Mouse (Mus musculus) spleen, adult 2 months (tissue): Measurements from ENCODE around the gene Arhgef3. TPM values are rescaled to one million over a fixed set of nuclear protein-coding genes. Genes with fewer than 3 reads are reported as not detected.

Experiments
- DNase-seq, 2 experiments: peaks; one replicate each; pipeline versions ENCODE4 v3.0.0 to v3.0.0-alpha.2; 2012 to 2021; ENCODE audit warnings: low spot score in 2 of 2, low read depth in 1 of 2
- H3K27ac ChIP-seq: fragments of 200-500 bp; 2 replicates; pipeline ENCODE4 v1.5.1; 2012; ENCODE audit warnings: low read length, inconsistent platforms; ENCODE audit not compliant: insufficient read depth
- H3K27me3 ChIP-seq: fragments of 200-500 bp; 2 replicates; pipeline ENCODE4 v1.6.1; 2012; ENCODE audit warnings: mild to moderate bottlenecking, moderate library complexity, low read length, inconsistent platforms; ENCODE audit not compliant: control insufficient read depth, insufficient read depth
- H3K36me3 ChIP-seq: fragments of 200-500 bp; 2 replicates; pipeline ENCODE4 v1.6.1; 2012; ENCODE audit warnings: mild to moderate bottlenecking, low read length, inconsistent platforms; ENCODE audit not compliant: control insufficient read depth, insufficient read depth
- H3K4me1 ChIP-seq: fragments of 200-500 bp; 2 replicates; pipeline ENCODE4 v1.6.1; 2011; ENCODE audit warnings: inconsistent platforms; ENCODE audit not compliant: control insufficient read depth, insufficient read depth, insufficient read length
- H3K4me3 ChIP-seq: fragments of 200-500 bp; 2 replicates; pipeline ENCODE4 v1.5.1; 2011; ENCODE audit warnings: mild to moderate bottlenecking, inconsistent platforms; ENCODE audit not compliant: insufficient read depth, insufficient read length; ENCODE audit errors: extremely low read depth
- CTCF ChIP-seq: fragments of 200-500 bp; IDR thresholded peaks from 2 replicates; pipeline ENCODE4 v1.5.1; 2011; ENCODE audit warnings: mild to moderate bottlenecking, inconsistent platforms; ENCODE audit not compliant: insufficient read depth, insufficient read length, insufficient replicate concordance; ENCODE audit errors: extremely low read depth
- POLR2A ChIP-seq: fragments of 200-500 bp; IDR thresholded peaks from 2 replicates; pipeline ENCODE4 v1.6.1; 2011; ENCODE audit warnings: low read depth, low read length, inconsistent platforms
- WGBS: fragments of 180-500 bp; shearing (Covaris S2); methylation state at CpG from one replicate; pipeline ENCODE4 v1.1.7; 2018; 5-methylcytosine and 5-hydroxymethylcytosine counted together
- polyA plus RNA-seq: library from polyadenylated mRNA; depleted of rRNA; stranded (reverse); fragments of >200 nt; gene quantifications from 2 replicates; pipeline ENCODE4 v1.2.3, GENCODE M21; 2012

The Arhgef3 gene
- polyA plus RNA-seq, 1 experiment, result 21.1 TPM

- WGBS, result 83% methylated on average over 14 of the region's 14 CpGs
- no peaks in the 10 kb centered on the region for H3K4me1 ChIP-seq
- TF ChIP-seq CTCF (no peak), POLR2A (no peak)
- no peak for DNase-seq
- H3K4me3 ChIP-seq, result no peak overlapping the region
- H3K27ac ChIP-seq, result no peak overlapping the region
- H3K36me3 ChIP-seq, result no peaks in the 10 kb centered on the region
- no peaks in the 10 kb centered on the region for H3K27me3 ChIP-seq
Measured at GRCm38 (mm10) chr14:27171175-27171830, 56.6 kb downstream of the Arhgef3 start.

DNA sequence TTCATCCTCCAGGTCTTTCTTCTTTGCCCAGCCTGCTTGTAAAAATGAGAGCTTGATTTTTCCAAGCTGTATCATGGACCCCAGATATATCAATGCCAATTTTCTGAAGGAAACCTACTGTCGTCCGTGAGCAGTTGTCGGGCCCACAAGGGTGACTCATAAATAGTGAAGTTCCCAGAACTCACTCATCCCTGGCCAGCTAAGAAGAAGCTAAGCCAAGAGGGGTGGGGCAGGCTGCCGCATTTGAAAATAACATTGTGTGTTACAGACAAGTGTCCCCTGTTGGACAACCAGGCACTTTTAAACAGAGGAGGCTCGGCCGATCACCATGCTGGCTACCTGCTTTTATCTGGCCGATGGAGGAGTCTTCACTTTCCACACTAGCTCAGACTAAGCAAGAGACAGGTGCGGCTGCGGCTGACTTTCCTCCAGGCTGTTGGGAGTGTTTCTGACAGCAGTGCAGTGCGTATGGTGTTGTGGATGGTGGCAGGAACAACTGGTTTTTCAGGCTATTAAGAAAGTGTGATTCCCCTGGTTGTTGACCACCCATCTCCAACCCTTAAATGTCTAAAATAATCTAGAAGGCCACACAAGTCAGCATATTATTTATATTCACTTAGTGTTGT is 58.6 kb downstream of the Arhgef3 start:
- no peaks in the 10 kb centered on the region for H3K27me3 ChIP-seq
- H3K36me3 ChIP-seq, result no peaks in the 10 kb centered on the region
- no peaks in the 10 kb centered on the region for H3K4me1 ChIP-seq
- no peak overlapping the region for H3K4me3 ChIP-seq
- TF ChIP-seq POLR2A (no peak), CTCF (no peak)
- 90% methylated on average over 10 of the region's 10 CpGs for WGBS
- DNase-seq, result no peak
- H3K27ac ChIP-seq, result no peak overlapping the region

DNA sequence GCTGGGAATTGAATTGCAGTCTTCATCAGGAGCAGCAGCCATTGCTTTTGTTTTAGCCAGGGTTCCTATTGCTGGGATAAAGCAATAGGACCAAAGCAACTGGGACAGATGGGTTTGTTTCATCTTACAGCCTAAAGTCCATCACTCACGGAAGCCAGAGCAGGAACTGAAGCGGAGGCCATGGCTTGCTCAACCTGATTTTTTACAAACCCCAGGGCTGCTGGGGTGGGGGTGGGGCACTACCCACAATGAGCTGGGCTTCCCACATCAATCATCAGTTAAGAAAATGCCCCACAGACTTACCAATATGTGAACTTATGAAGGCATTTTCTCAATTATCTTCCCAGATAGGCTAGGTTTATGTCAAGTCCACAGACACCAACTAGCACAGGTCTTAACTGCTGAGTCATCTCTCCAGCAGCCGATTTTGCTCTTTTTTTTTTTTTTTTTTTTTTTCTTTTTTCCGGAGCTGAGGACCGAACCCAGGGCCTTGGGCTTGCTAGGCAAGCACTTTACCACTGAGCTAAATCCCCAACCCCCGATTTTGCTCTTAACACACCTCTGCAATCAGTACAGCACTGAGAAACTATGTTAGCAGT is 59.6 kb downstream of the Arhgef3 start:
- WGBS, result 43% methylated on average over 6 of the region's 6 CpGs
- DNase-seq, result no peak
- H3K36me3 ChIP-seq, result no peaks in the 10 kb centered on the region
- TF ChIP-seq POLR2A (no peak), CTCF (no peak)
- no peak overlapping the region for H3K27ac ChIP-seq
- no peak overlapping the region for H3K4me3 ChIP-seq
- H3K4me1 ChIP-seq, result no peaks in the 10 kb centered on the region
- H3K27me3 ChIP-seq, result no peaks in the 10 kb centered on the region

DNA sequence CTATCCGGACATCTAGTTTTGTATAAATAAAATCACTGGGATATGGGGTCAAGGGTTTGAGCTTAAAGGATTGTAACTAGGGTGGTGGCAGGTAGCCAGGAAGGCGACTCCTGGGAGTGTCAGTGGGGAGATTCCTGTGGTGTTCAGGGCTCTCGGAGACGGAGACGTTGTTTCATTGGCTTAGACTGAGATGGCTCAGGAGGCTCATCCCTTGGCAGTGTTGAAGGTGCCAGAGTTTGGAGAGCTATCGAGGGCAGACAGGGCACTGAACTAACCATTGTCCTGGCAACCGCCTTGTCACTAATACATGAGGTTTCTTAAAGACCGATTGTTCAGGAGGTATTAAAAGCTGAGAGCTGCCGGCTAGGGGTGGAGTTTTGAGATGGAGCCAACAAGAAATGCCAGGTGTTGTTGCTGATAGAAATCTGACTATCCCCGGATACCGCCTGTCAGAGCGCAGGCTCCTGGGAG is 60.2 kb downstream of the Arhgef3 start:
- no peak for DNase-seq
- 83% methylated on average over 12 of the region's 12 CpGs for WGBS
- Histone ChIP-seq H3K27me3 (no peaks in the 10 kb centered on the region), H3K4me1 (no peaks in the 10 kb centered on the region), H3K36me3 (no peaks in the 10 kb centered on the region), H3K27ac (no peak overlapping the region), H3K4me3 (no peak overlapping the region)
- TF ChIP-seq CTCF (no peak), POLR2A (no peak)

DNA sequence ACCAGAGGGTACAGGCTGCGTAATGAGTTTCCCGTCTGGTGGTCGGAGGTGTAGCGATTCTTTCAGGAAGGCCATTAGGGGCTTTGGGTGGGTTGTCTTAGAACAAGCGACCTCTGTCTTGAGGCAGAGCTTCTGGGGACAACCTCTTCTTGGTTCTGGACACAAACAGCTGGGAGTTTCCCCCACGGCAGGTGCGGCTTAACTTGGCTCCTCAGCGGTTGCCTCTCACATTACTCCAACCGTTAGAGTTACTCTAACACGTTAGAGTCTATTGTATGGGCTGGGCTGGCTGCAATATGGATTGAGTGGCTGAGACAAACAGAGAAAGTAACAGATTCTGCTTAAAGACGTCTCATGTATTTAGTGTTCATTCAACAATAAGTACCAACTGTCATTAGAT is 60.6 kb downstream of the Arhgef3 start:
- TF ChIP-seq CTCF (no peak), POLR2A (no peak)
- DNase-seq, result no peak
- no peaks in the 10 kb centered on the region for H3K27me3 ChIP-seq
- 88% methylated on average over 11 of the region's 11 CpGs for WGBS
- H3K27ac ChIP-seq, result no peak overlapping the region
- H3K4me1 ChIP-seq, result no peaks in the 10 kb centered on the region
- H3K4me3 ChIP-seq, result no peak overlapping the region
- no peaks in the 10 kb centered on the region for H3K36me3 ChIP-seq

GRCm38 (mm10) chr14:27177800-27178559 is 63.3 kb downstream of the Arhgef3 start:
- Histone ChIP-seq H3K36me3 (no peaks in the 10 kb centered on the region), H3K27me3 (no peaks in the 10 kb centered on the region), H3K27ac (0 out of 2 replicates have a peak overlapping the region, but pooled peaks have one; percentile 7), H3K4me1 (no peaks in the 10 kb centered on the region), H3K4me3 (no peak overlapping the region)
- TF ChIP-seq POLR2A (no peak), CTCF (no peak)
- no peak for DNase-seq
- 86% methylated on average over 8 of the region's 8 CpGs for WGBS
